Mouse (Mus musculus): ENCODE data around the gene Pik3cd. TPM values are rescaled to one million over a fixed set of nuclear protein-coding genes. Genes with fewer than 3 reads are reported as not detected.
A peak's percentile ranks its signal among the peaks of the same experiment; 100 is the strongest.
"Not testable (repeated sequence)": the region's sequence is repeated elsewhere in the genome, so short reads cannot be mapped to it uniquely, and the experiment has no call there.

Gene Pik3cd
- 1 to 10 TPM; 2.7 to 3.8 TPM for total RNA-seq (2021)
- long read RNA-seq, experiment 1: 0 reads
- long read RNA-seq, experiment 2, partial matches to known transcripts: 0 of 1 reads
- long read RNA-seq, experiment 2, other reads (novel, unspliced or antisense): 0 of 1 reads

DNA sequence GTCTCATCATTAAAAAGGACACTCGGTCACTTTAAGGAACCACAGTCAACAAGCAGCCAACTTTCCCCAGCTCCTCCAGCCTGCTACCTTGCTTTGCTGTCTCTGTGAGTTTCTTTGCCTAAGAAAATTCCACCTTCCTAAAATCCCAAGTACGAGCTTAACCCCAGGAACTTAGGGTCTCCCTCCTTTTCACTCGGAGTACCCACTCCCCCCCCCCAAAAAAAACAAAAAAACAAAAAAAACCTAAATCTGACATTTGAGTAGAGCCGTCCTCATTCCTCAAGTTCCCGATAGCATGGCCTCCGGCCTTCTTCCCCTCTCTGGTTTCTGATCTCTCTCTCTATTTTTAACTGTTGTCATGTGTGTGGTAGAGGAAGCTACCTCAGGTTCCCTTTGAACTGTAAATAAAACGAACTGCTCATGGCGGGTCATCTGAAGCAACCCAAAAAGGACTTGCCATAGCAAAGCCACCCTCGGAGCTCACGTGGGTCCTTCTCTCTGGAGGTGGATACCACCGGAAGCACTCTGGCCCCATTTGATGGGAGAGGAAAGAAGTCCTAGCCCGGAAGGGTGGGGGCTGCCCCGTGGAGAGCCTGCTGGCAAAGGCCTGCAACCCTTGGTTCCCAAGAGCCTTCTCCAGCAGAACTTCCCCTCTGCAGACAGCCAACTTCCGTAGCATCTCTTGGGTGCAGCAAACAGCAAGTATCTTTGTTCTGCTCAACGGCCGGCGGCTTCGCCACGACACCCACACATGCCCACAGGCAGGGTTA is at the start of gene Pik3cd:
Pik3cd (minus strand) TSS at position 362 of the 770 bp plus-strand sequence.
- peak in 1 of 2 experiments; percentile 32 for DNase-seq

DNA sequence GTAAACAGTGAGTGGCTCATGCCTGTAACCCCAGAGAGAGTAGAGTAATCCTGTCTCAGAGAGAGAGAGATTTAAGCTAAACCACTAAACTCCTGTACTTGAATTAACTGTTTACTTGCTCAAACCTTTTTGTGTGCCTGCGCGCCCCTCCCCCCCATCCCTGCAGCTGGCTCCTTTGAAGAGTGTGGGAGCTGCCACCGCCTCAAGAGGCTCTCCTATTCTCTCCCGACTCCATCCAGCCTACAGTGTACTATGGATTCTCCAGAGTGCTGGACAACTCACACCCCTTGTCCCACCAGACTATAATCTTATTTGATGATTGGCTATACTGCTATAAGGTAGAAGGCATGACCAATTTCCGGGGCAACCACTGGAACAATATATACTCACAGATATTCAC is 48.3 kb upstream of the Pik3cd start:
- DNase-seq: no peak

DNA sequence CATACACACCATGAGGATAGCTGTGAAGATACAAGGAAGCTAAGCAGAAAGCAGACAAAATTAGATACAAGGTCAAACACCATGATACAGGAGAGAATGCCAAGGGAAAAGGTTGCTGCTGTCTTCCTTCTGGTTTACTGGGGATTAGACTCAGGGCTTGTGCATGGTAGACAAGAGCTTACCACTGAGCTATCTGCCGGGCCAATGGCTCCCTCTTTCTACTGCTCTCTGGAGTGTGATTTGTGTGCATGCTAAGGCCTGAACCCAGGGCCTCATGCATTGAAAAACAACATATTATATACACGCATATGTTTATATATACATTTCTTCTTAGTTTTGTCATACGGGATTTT is 47.3 kb upstream of the Pik3cd start:
- not testable (repeated sequence) for DNase-seq

DNA sequence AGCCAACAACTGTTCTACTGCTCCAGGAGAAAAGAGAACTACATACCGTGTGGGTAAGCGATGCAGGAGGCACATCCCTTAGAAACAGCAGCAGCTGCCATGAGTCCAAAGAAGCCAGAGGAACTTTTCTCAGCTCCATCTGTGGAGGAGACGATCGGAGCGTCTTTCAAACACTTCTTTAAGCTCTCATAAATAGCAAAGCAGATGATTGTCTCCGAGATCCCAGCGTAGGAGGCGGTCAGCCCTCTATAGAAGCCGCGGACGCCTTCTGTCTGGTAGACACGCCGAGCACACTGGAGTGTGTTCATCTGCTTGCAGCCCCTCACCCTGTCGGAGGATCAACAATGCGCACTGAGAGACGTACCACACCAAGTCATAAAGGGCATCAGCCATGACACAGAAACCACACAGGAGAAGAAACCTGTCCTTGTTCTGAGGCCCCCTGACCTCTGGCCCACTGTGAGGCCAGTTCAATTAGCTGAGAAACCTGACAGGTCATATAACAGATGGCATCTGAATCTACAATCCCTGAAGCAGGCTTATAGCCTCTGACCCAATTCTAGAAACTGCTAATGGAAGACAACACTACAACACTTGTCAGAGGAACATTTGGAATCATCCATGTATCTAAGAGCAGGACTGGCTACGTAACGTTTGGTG is 46.8 kb upstream of the Pik3cd start:
- DNase-seq: no peak

DNA sequence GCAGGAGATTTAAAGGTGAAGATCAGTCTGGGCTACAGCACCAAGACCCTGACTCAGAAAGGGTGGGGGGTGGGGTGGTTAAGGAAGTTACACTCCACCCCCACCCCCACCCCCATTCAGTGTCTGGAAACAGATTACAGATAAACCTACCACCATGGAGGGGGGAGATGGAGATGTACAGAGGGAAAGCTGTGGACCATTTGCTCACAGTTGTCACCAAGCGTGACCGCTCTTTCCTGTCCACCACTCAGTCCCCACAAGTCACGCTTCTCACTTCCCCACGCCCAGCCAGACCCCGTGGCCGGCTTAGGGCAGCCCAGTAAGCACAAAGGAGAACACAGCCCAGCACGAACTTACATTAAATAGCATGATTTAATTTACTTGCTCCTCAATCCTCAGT is 41.7 kb upstream of the Pik3cd start:
- DNase-seq: no peak

DNA sequence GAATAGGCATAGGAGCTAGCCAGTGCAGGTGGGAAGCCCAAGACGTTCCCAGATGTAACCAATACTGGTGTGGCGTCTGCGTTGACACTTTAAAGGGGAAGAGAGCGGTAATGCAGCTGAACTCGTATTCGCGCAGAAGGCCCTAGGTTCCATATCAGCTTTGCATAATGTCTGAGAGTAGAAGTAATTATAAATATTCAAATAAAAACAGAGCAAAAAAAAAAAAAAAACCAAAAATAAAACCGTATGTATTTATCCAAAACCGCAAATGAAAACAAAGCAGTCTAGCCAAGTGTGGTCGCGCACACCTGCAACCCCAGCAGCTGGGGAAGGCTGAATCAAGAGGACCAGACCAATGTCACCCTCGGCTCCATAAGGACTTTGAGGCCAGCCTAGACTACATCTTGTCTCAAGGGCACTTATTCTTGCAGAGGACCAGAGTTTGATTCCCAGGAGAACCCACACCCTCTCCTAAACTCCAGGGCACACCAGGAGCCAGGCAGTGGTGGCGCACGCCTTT is 39.7 kb upstream of the Pik3cd start:
- DNase-seq: no peak

DNA sequence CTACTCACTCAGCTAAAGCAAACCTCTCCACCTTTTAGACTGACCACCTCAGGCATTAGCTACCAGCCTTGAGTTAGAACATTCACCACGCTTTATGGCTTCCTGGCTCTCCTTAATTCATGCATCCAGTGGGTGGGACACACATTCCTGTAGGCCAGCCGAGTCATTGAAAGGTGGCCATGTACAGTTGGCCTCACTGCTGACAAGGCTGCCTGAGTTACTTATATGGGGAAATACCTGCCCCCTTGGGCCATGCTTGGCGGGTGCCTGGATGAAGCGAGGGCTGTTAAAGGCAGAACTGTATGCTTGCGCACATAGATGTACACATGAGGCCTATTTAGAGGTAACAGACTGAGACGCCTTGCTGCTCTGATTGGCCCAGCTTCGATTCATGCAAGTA is 37.9 kb upstream of the Pik3cd start:
- DNase-seq: no peak

DNA sequence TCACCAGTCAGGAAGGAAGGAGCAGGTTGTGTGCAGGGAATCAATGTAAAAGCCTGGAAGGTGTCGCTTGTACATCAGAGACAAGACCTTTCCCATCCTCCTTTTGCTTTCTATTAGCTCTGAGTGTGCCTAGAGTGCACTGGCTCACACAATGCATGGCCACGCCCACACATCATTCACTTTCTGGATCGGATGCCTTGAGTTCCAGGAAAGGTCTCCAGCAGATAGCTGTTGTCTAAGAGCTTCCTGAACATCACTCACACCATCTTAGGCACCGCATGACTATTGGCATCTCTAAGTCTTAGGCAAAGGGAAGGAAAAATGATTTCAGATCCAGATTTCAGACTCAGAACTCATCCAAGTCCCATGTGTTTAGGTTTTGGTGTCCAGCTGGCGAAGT is 37.1 kb upstream of the Pik3cd start:
- DNase-seq: no peak

DNA sequence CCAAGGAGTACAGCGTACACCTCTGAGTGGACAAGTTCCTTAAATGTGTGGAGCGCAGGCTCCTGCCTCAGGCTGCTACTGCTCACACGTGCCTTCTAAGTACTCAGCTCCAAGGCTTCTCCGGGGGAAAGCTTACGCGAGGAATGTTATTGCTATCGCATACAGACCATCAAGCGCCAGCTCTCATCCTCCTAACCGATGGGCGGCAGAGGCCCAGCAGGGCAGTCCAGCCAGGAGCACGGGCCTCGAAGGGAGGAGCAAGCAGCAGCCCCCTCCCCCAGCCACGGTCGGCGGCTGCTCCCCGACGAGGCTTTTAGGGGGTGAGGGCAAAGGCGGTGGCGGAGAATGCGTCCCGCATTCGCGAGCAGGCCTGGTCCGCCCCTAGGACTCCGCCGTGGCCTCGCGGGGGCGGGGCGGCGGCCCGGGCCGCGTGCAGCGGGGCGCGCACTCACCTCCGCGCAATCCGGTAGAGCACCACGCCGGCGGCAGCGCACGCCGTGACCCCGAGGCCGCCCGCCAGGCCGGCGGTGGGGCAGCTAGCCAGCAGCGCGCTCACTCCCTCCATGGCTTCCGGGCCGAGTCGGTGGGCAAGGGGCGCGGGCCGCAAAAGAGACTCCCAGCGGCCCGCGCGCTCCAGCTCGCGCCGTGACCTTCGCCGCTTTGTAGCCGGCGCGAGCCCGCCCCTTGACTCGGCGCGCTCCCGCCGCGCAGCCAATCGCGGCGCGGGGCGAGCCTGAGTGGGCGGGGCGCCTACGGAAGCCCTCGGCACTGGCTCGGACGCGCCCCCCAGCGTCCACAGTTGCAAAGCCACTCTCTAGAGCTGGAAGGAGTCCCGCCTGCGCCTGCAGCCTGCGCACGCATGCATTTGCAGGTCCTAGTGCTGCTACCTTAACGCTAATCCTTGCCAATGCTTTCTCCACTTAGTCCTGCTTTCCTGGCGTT is 35.3 kb upstream of the Pik3cd start, which contains the start of gene Tmem201:
Tmem201 (minus strand) TSS at position 662 of the 942 bp plus-strand sequence.
- peak; percentile 94 to 97 for DNase-seq

DNA sequence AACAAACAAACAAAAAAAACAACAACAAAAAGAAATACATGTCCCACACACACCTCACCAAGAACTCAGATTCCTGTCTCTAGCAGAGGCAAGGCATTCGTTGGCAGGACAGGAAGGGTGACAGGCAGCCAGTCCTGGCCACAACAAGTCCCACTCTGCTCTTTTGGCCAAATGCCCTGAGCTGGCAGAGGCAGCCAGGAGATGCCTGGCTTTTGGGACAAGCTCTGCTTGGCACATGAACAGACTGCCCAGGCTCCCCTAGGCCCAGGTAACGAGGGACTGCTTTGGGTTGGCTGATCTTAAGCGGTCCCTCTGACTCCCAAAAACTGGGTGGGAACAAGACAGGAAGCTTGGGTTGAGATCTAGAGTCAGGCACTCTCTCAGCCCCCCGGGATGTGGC is 34.2 kb upstream of the Pik3cd start:
- peak; percentile 78 to 83 for DNase-seq

DNA sequence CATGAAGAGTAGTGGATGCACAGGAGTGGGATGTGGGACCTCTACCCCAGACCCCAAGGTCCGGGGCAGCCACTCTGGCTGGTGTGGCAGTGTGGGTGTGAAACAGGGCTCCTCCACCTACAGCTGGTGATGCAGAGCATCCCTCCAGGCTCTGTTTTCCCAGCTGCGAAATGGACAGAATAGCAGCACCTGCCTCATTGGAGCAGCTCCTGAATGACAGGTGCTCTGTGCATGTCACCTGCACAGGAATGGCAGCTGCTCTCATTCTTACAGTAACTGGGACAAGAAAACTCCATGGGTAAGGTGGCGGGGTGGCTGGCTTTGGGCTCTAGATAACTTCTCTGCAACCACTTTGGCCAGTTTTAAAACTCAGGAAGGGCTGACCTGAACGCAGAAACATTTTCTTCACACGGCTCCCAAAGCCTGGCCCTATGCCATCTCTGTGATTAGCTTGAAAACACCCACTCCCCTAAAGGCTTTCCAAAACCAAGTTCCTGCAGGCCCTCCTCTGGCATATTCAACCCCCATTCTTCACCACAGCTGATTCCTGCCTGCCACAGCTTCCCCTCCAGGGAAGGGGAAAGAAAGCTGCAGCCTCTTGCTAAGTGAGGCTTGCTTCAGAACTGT is 33.4 kb upstream of the Pik3cd start:
- DNase-seq: no peak

DNA sequence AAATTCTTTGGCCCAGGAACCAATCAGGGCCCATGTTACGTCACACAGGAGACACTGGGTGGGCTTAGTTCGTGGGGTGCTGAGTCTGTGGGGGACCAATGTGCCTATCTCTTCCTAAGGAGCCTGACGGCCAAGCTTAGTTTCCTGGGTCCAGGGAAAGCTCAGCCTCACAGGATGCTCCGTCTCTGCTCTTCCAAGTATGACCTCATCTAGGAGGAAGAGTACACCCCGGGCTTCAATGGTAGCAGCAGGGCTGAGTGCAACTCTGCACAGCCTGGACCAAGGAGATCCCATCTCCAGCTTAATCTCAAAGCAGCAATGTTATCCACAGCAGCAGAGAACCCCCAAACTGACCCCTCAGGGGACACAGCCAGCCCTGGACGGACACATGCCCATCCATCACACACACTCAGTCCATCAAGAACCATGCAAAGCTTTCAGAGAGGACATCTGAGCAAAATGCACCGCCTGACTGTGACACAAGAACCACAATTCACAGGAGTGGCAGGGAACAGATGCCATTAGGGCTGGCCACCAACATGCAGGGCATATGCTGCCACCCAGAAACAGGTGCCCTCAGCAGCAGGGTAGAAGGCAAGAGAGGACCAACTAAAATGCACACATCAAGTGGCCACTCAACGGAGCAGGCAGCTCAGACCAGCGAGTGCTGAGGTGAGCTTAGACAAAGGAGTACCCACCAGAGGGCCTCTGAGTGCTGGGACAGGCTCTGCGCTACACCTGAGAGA is 32.5 kb upstream of the Pik3cd start:
- no peak for DNase-seq

DNA sequence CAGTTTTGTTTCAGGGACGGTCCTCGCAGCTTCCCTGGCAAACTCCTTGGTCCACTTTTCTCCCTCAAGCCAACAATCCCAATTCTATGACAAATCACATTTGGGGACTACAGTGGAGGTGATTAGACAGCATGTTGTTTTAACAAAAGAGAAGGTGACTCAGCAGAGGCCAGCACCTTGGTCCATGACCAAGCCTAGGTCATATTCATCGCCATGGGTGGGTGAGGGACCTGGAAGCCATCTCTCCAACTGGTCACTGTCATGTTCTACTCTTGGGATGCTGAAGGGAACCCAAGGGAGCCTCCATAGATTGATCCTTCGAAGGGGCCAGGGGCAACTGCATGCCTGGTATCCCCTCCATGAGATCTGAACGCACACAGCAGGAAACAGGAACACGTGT is 31.9 kb upstream of the Pik3cd start:
- DNase-seq: no peak

DNA sequence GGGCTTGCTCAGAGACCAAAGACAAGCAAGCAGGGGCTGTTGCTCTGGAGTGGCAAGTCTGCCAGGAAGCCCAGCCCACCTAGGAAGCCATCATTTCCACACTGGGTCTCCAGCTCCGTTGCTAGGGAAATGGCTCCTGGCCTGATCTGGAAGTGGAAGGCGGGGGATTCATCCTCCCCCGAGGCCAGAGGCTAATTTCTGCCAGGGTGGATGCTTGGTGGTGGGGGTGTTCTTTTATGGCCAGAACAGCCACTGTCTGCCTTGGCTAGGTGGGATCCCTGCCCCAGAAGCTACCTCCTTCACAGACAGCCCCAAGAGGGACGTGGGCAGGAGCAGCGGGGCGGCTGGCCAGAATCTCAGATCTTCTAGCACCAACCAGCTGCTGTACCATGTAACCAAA is 31.4 kb upstream of the Pik3cd start:
- DNase-seq: no peak

DNA sequence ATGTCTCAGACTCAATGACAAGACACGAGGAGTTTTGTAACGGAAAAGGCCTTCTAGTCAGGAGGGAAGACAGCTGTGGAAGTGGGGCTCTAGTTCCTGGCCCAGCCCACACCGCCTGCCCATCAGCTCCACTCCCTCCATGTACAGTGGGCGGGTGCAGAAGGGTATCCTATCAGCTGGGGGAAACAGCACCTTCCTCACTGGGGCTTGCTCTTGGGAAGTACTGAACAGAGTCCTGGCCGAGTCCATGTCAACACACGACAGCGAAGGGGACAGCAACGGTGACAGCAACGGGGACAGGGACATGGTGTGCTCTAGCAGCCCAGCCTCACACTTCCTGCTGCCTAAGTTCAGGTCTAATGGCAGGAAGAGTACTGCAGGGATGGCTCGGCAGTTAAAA is 30.4 kb upstream of the Pik3cd start:
- peak in 1 of 2 experiments; percentile 47 for DNase-seq

DNA sequence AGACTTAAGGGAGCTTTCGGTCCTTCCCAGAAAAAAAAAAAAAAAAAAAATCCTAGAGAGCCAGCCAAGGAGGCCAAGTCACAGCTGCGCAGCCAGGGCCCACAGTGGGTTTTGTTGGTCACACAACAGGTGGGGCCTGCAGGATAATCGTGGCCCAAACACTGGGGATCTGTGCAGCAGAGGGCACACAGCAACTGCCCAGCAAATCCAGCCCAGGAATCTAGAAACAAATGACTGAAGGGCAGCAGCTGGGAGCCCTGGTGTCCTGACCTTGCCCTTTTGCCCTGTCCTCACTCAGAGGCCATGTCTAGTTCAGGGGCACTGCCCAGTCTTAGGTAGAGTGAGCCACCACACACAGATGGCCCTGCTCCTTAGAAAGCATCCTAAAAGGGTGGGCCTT is 29.9 kb upstream of the Pik3cd start:
- no peak for DNase-seq

DNA sequence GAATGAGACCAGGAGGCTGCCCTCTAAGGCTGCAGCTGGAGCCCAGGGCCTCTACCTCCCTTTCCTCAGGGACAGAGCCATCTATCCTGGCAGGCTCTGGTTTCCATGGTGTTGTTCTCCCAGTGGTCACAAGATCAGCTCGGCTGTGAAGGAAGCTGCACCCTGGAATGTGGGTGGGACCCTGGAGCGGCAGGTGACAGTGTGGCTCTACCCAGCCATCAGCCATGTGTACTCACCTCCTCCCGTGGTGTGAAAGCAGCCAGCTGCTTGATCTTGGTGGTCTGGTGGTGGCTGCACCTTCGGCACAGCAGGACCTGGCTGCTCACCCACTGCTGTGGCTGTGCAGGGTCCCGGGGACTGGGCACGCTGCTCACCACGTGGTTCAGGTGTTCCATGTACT is 28.5 kb upstream of the Pik3cd start:
- DNase-seq: no peak

DNA sequence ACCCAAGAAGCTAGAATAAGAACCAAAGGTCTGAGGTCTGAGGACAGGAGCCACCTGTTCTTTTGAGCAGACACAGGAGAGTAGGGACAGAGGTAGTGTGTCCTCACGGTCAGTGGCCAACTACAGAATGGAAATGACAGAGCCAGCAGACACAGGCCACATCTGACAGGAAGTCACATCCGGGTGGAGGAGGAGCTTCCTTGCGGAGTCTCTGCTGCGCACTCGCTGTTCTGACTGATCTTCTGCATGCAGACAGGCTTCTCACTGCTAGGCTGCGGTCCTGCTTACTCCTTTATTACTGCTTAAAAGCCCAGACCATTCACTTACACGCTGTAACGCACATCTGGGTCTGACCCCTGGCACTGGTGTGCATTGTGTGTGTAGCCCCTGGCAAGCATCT is 26.4 kb upstream of the Pik3cd start:
- DNase-seq: peak; percentile 28 to 44

DNA sequence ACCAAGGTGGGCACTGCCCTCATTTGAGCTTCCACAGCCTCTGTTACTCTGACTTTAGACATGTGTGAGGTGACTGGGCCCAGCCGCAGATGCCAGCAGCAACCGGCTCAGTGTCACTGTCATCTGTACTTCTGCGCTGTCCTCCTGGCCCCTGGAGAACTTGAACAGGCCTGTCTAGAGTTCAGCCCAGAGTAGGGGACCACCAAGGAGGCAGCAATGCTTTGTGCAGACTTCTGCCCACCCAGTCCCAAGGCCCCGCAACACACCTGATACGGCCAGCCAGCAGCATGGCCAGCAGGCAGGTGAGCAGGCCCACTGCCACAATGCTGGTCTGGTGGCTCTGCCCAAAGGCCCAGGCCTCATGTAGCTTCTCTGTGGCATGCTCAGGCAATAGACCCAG is 25.3 kb upstream of the Pik3cd start:
- DNase-seq: no peak

DNA sequence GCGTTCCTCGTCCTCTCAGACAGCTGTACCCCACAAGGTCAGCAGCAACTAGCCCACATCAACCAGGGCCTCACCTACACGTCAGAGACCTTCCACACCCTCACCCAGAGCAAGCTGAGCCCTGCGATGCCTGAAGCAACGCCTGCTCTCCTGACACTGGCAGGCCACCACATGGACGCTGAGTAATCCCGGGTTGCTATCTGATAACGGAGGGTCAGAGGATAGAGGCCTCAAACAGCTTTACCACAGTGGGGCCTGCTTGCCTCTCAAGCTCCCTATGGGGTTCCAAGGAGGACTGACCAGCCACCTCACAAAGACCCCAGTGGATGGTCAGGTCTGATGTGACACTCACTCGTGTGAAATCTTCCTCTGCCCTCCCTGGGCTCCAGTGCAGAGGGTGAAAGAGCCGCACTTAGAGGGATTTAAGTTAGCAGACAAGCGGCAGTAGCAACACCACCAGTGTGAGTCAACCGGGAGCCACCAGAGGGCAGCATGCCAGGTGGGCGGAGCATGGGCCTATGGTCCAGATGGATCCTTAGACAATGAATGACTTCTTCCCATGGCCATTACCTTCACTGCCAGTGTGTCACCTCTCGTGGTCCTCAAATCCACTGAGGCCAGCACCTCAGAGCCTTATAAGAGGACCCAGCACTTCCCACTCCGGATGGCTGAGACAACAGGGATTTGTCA is 23.4 kb upstream of the Pik3cd start:
- DNase-seq: peak; percentile 94 to 97

Measured in adrenal gland, postnatal 36 days (tissue).